Mouse (Mus musculus) embryonic fibroblast, embryonic 13.5 days (primary cell): ENCODE results near the gene Kcna2. TPM values are rescaled to one million over a fixed set of nuclear protein-coding genes. Genes with fewer than 3 reads are reported as not detected.
A peak's percentile ranks its signal among the peaks of the same experiment; 100 is the strongest.

Source experiments
- H3K27ac ChIP-seq: 2 replicates; pipeline ENCODE4 v1.5.1; 2012; ENCODE audit warnings: low read length, control low read depth, inconsistent platforms; ENCODE audit not compliant: insufficient read depth
- H3K4me1 ChIP-seq: 2 replicates; pipeline ENCODE4 v1.6.1; 2011; ENCODE audit warnings: low read length; ENCODE audit not compliant: control insufficient read depth, insufficient read depth
- H3K4me3 ChIP-seq: 2 replicates; pipeline ENCODE4 v1.5.1; 2011; ENCODE audit warnings: mild to moderate bottlenecking, control low read depth, low read length; ENCODE audit not compliant: insufficient read depth
- CTCF ChIP-seq: IDR thresholded peaks from 2 replicates; pipeline ENCODE4 v1.5.1; 2011; ENCODE audit warnings: mild to moderate bottlenecking, control low read depth, low read length, moderate library complexity, borderline replicate concordance; ENCODE audit not compliant: insufficient read depth
- POLR2A ChIP-seq: IDR thresholded peaks from 2 replicates; pipeline ENCODE4 v1.6.1; 2011; ENCODE audit warnings: low read depth, mild to moderate bottlenecking, control low read depth, low read length, moderate library complexity
- polyA plus RNA-seq: library from polyadenylated mRNA; stranded (reverse); fragments of >200 nt; gene quantifications from 2 replicates; pipeline ENCODE4 v1.2.4, GENCODE M21; 2011; ENCODE audit warnings: low read depth; ENCODE audit not compliant: missing spikeins, insufficient read length

Kcna2 gene
- polyA plus RNA-seq, 1 experiment = 0.07 TPM

GRCm38 (mm10) chr3:107081227-107081626 lies 19.7 kb upstream of the Kcna2 start:
- no peak for TF ChIP-seq CTCF
- no peak for TF ChIP-seq POLR2A
- Histone ChIP-seq H3K4me1 (no peaks in the 10 kb centered on the region), H3K4me3 (no peak overlapping the region), H3K27ac (no peak overlapping the region)

GRCm38 (mm10) chr3:107084586-107084985 lies 16.4 kb upstream of the Kcna2 start:
- H3K4me3 ChIP-seq = no peak overlapping the region
- H3K4me1 ChIP-seq = no peaks in the 10 kb centered on the region
- TF ChIP-seq POLR2A = no peak
- no peak for TF ChIP-seq CTCF
- H3K27ac ChIP-seq = no peak overlapping the region

GRCm38 (mm10) chr3:107087410-107087809 lies 13.5 kb upstream of the Kcna2 start:
- Histone ChIP-seq H3K27ac (no peak overlapping the region), H3K4me3 (no peak overlapping the region), H3K4me1 (no peaks in the 10 kb centered on the region)
- TF ChIP-seq CTCF = no peak
- no peak for TF ChIP-seq POLR2A

GRCm38 (mm10) chr3:107088820-107089219 lies 12.1 kb upstream of the Kcna2 start:
- Histone ChIP-seq H3K27ac (no peak overlapping the region), H3K4me1 (no peaks in the 10 kb centered on the region), H3K4me3 (no peak overlapping the region)
- no peak for TF ChIP-seq CTCF
- no peak for TF ChIP-seq POLR2A

- H3K4me1 ChIP-seq = no peaks in the 10 kb centered on the region
- no peak overlapping the region for H3K4me3 ChIP-seq
- H3K27ac ChIP-seq = no peak overlapping the region
- TF ChIP-seq POLR2A = no peak
- TF ChIP-seq CTCF = no peak
These were observed 11.5 kb upstream of the Kcna2 start for GRCm38 (mm10) chr3:107089475-107089874.

- Histone ChIP-seq H3K4me1 (no peaks in the 10 kb centered on the region), H3K4me3 (no peak overlapping the region), H3K27ac (no peak overlapping the region)
- no peak for TF ChIP-seq CTCF
- no peak for TF ChIP-seq POLR2A
These were observed 10.9 kb upstream of the Kcna2 start for GRCm38 (mm10) chr3:107090001-107090400.

GRCm38 (mm10) chr3:107090403-107091150 lies 10.4 kb upstream of the Kcna2 start:
- Histone ChIP-seq H3K4me1 (no peaks in the 10 kb centered on the region), H3K4me3 (no peak overlapping the region), H3K27ac (no peak overlapping the region)
- TF ChIP-seq POLR2A (no peak), CTCF (no peak)

- Histone ChIP-seq H3K4me3 (no peak overlapping the region), H3K27ac (no peak overlapping the region), H3K4me1 (no peaks in the 10 kb centered on the region)
- TF ChIP-seq POLR2A = no peak
- TF ChIP-seq CTCF = peak; percentile 52; the same call in 1 of the 2 replicates
These were observed 6.9 kb upstream of the Kcna2 start for GRCm38 (mm10) chr3:107094028-107094427.

GRCm38 (mm10) chr3:107096269-107096731 lies 4.6 kb upstream of the Kcna2 start:
- Histone ChIP-seq H3K27ac (no peak overlapping the region), H3K4me1 (no peaks in the 10 kb centered on the region), H3K4me3 (no peak overlapping the region)
- TF ChIP-seq CTCF = no peak
- TF ChIP-seq POLR2A = no peak

GRCm38 (mm10) chr3:107099866-107100265 lies 1.1 kb upstream of the Kcna2 start:
- H3K4me3 ChIP-seq = no peak overlapping the region

GRCm38 (mm10) chr3:107101456-107101786 lies 475 bp downstream of the Kcna2 start:
- H3K27ac ChIP-seq = no peak overlapping the region
- H3K4me3 ChIP-seq = peak overlapping the region; percentile 35
- H3K4me1 ChIP-seq = no peaks in the 10 kb centered on the region
- no peak for TF ChIP-seq POLR2A
- no peak for TF ChIP-seq CTCF

More at GRCm38 (mm10) chr3:107099866-107100265, 1.1 kb upstream of the Kcna2 start:
- no peak overlapping the region for H3K27ac ChIP-seq
- H3K4me1 ChIP-seq = no peaks in the 10 kb centered on the region
- no peak for TF ChIP-seq POLR2A
- TF ChIP-seq CTCF = no peak
